Mouse (Mus musculus): ENCODE results near the gene Dcaf8.

DNA sequence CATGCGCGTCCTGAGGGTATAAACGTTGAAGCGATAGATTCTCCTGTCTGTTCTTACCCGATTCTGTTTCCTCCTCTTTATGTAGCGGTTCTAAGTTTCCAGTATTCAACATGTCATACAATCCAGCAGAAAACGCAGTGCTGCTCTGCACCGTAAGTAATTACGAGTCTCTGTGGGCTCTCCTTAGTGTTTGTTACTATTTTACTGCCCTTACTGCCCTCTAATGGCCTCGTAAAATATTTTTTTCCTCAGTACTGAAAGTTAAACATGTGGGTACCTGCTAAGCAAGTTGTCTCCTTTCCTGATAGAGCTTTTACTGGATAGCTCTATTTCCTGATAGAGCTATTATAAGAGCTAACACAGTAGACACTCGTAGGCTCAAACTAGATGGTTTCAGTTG, 42.8 kb upstream of the Dcaf8 start:
- no peak for TF ChIP-seq EP300 (IDR thresholded peaks at IDR 0.05; ENCODE audit: low read depth)
- TF ChIP-seq CTCF (IDR thresholded peaks at IDR 0.05; ENCODE audit: low read depth): no peak

Data from liver, postnatal 0 days (tissue).